Mouse (Mus musculus) kidney, adult 2 months (tissue): ENCODE data around the gene Sin3a.

Experiments
- CTCF ChIP-seq: fragments of 200-500 bp; conservative IDR thresholded peaks from 2 replicates; pipeline ENCODE4 v1.5.1; 2011; ENCODE audit warnings: low read depth, mild to moderate bottlenecking, control low read depth, low read length, moderate library complexity, mixed read lengths; ENCODE audit not compliant: insufficient read depth, insufficient read length
- POLR2A ChIP-seq: fragments of 200-500 bp; IDR thresholded peaks from one replicate; pipeline ENCODE4 v1.6.1; 2011; ENCODE audit warnings: low read depth, low read length, control low read depth

GRCm38 (mm10) chr9:57117261-57117755 lies 45.5 kb downstream of the Sin3a start:
- TF ChIP-seq CTCF (no peak), POLR2A (no peak)
